Mouse (Mus musculus) E14TG2a.4 (cell line): ENCODE data around the gene Prcp.

Experiments
- H3K27me3 ChIP-seq: 2 replicates; pipeline ENCODE4 v1.6.1; 2014; ENCODE audit warnings: low read length, control low read depth; ENCODE audit not compliant: insufficient read depth
- H3K36me3 ChIP-seq: 2 replicates; pipeline ENCODE4 v1.6.1; 2014; ENCODE audit warnings: low read length, control low read depth; ENCODE audit not compliant: insufficient read depth
- H3K4me1 ChIP-seq: replicated peaks from 2 replicates; pipeline ENCODE4 v1.6.1; 2014; ENCODE audit warnings: low read depth, low read length, control low read depth
- H3K4me3 ChIP-seq: replicated peaks from 2 replicates; pipeline ENCODE4 v1.5.1; 2014; ENCODE audit warnings: mild to moderate bottlenecking, low read length
- H3K9me3 ChIP-seq: 2 replicates; pipeline ENCODE4 v1.6.1; 2014; ENCODE audit warnings: low read length, control low read depth
- CTCF ChIP-seq: conservative IDR thresholded peaks from 2 replicates; pipeline ENCODE4 v1.5.1; 2014; ENCODE audit warnings: low read length
- NANOG ChIP-seq: IDR thresholded peaks from 2 replicates; pipeline ENCODE4 v1.6.1; 2014; ENCODE audit warnings: borderline replicate concordance, low read length, mixed read lengths
- POU5F1 ChIP-seq: IDR thresholded peaks from 2 replicates; pipeline ENCODE4 v1.6.1; 2014; ENCODE audit warnings: low read length, borderline replicate concordance

The Prcp gene

DNA sequence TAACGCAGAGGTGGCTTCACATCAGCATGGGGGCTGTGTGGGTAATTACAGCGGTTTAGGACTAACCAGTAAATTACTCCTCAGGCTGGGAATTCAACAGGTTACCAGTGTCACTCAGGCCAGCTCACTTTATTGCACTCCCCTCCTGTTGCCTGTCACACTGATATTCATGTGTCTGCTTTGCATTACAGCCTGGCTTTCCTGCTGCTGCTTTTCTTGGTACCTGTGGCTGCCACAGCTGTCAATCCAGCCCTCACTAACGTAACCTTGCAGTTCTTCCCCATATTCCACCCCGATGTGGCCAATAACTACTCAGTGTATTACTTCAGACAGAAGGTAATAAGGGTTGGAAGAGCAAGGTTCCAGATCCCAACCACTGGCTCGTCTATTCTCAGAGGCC lies 65.5 kb downstream of the Prcp start:
- Histone ChIP-seq H3K36me3 (no peaks in the 10 kb centered on the region), H3K4me3 (no peak overlapping the region), H3K27me3 (peaks cover 4% of the 10 kb centered on the region; the same call in 1 of the 2 replicates), H3K9me3 (no peaks in the 10 kb centered on the region), H3K4me1 (no peaks in the 10 kb centered on the region)
- TF ChIP-seq CTCF (no peak), POU5F1 (no peak), NANOG (no peak)

DNA sequence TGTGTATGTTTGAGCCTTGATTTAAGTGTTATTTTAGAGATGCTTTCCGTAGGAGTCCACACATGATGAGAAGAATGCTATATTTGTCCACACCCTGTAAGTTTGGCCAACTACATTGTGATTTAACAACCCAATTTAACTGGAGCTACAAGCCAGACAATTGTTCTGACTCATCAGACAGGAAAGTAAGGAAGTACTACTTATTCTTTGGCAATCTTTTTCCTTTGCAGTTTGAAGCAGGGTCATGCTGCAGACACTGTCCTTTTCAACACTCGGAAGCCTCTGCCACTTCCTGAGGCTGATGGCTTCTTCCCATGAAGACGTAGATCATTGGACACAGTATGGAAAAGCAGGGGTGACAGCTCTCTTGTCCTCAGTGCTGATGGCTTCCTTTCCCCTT lies 76.5 kb downstream of the Prcp start:
- TF ChIP-seq NANOG (no peak), POU5F1 (no peak), CTCF (no peak)
- Histone ChIP-seq H3K4me3 (no peak overlapping the region), H3K36me3 (no peaks in the 10 kb centered on the region), H3K9me3 (no peaks in the 10 kb centered on the region), H3K27me3 (no peaks in the 10 kb centered on the region), H3K4me1 (no peaks in the 10 kb centered on the region)

DNA sequence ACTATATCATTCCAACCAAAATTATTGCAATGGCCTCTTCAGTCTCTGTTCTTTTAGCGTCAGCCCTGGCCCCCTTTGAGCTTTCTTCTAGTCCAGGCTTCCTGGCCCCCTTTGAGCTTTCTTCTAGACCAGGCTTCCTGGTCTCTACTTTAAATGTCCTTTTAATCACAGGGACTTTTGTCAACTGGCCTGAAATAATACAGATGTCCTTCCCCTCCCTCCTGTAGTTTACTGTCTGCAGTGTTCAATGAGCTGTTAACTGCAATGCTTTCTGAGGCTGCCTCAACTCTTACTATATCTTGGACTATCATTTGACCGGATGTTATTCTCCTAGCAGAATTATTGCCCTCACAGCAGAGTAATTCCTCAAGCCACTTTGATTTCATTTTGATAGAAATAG lies 77.9 kb downstream of the Prcp start:
- H3K27me3 ChIP-seq, result no peaks in the 10 kb centered on the region
- TF ChIP-seq POU5F1 (no peak), NANOG (no peak)

DNA sequence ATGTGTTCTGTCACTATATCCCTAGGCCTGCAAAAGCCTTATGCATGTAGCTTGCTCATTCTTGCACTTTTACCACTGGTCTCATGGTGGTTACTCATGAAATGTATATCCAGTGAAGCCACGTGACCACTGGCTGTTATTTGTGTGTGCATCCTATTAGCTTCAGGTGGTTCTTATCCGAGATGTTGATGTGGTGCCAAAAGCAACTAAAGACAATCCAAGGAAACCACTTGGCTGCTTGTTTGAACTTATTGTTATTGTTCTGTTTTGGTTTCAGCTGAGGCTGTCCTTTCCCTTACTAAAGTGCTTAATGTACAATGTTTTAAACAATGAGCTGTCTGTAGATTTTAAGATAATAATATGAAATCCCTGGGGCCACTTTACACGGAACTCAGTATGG lies 85.5 kb downstream of the Prcp start:
- no peaks in the 10 kb centered on the region for H3K36me3 ChIP-seq
- TF ChIP-seq CTCF, result no peak
- no peak for TF ChIP-seq POU5F1
- no peak for TF ChIP-seq NANOG
- H3K9me3 ChIP-seq, result no peaks in the 10 kb centered on the region
- no peak overlapping the region for H3K4me3 ChIP-seq
- no peaks in the 10 kb centered on the region for H3K27me3 ChIP-seq
- no peaks in the 10 kb centered on the region for H3K4me1 ChIP-seq

More for the DNA sequence above, 77.9 kb downstream of the Prcp start:
- H3K9me3 ChIP-seq, result no peaks in the 10 kb centered on the region
- H3K36me3 ChIP-seq, result no peaks in the 10 kb centered on the region
- no peaks in the 10 kb centered on the region for H3K4me1 ChIP-seq
- H3K4me3 ChIP-seq, result no peak overlapping the region

DNA sequence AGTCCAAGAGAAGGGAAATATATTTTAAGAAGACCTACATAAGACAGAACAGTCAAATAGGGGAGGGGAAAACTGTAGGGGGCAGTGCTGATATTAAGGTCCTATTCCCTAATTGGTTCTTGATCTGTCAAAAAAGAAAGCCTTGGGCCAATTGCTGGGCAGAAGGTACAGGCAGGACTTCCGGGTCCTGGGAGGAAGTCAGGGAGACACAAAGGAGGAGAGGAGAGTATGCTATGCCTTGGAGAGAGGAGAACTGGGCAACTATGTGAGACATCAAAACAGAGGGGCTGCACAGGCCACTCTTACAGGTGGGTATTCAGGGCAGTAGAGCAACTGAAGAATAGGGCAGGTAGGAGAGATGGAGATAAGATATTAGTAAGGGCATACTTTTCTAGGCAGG lies 87.6 kb downstream of the Prcp start:
- no peak for TF ChIP-seq CTCF
- no peak for TF ChIP-seq POU5F1
- no peak for TF ChIP-seq NANOG
- Histone ChIP-seq H3K4me1 (no peaks in the 10 kb centered on the region), H3K9me3 (no peaks in the 10 kb centered on the region), H3K36me3 (no peaks in the 10 kb centered on the region), H3K27me3 (0 out of 2 replicates have a peak, but pooled peaks cover 2% of the 10 kb centered on the region), H3K4me3 (no peak overlapping the region)

DNA sequence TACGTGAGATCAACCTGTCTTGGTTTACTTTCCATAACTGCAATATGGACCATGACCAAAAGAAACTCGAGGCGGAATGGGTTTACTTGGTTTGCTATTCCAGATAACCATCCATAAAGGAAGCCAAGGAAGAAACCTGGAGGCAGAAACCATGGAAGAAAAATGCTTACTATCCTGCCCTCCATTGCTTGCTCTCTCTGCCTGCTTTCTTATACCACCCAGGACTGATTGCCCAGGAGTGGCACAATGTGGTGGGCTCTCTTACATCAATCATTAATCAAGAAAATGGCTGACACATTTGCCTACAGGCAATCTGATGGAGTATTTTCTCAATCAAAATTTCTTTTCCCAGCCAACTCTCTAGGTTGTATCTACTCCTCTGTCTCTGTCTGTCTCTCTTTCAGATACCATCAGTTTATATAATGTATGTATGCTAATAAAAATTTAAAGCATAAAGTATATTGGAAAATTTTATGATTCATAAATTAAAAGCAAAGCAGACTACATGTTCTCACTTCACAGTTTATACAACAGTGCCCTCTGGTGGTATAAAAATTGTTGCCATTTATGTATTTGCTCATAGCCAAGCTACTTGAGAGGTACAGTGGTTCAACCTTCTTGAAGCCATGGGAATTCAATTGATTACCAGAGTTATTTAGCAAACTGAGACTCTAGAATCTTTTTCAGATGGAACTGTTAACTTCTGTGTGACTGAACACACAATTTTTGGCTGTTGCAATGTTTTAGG lies 90.7 kb downstream of the Prcp start:
- H3K4me3 ChIP-seq, result no peak overlapping the region
- no peaks in the 10 kb centered on the region for H3K36me3 ChIP-seq
- no peaks in the 10 kb centered on the region for H3K4me1 ChIP-seq
- no peaks in the 10 kb centered on the region for H3K9me3 ChIP-seq
- 0 out of 2 replicates have a peak, but pooled peaks cover 2% of the 10 kb centered on the region for H3K27me3 ChIP-seq
- TF ChIP-seq POU5F1 (no peak), CTCF (peak; percentile 28; the same call in 1 of the 2 replicates)

DNA sequence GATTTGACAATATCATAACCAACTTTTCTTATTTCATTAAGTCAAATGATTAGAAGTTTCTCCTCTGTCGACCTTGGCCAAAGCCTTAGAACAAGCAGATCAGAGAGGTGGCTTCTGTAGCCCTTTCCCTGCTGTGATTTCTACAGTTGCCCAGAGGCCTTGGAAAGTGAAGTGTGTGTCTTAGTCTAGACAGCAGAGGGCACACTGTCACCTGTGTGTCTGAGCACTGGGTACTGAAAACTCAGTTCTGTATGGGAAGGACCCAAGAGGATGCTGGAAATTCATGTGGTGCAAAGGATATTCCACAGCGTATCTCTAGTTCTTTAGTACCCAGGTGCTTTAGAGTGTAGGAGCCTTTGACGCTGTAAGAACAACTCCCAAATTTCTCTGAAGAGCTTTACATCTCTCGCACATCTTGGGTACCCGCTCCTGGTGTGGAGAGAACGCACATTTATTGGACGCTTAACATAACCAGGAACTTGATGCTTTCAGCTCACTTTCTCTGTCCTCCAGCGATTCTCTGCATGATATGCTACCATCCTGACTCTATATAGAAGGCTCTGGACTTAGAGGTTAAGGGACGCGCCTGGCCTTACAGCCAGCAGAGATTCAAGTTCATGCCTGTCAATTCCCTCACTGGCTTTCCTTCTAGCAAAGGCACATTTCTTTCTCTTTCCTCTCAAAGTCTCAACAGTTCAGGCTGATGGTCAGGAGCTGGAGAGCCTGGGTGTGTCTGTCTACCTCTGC lies 93.3 kb downstream of the Prcp start:
- Histone ChIP-seq H3K36me3 (no peaks in the 10 kb centered on the region), H3K4me1 (no peaks in the 10 kb centered on the region), H3K27me3 (0 out of 2 replicates have a peak, but pooled peaks cover 2% of the 10 kb centered on the region), H3K4me3 (no peak overlapping the region), H3K9me3 (no peaks in the 10 kb centered on the region)
- TF ChIP-seq CTCF (no peak), POU5F1 (no peak), NANOG (no peak)

DNA sequence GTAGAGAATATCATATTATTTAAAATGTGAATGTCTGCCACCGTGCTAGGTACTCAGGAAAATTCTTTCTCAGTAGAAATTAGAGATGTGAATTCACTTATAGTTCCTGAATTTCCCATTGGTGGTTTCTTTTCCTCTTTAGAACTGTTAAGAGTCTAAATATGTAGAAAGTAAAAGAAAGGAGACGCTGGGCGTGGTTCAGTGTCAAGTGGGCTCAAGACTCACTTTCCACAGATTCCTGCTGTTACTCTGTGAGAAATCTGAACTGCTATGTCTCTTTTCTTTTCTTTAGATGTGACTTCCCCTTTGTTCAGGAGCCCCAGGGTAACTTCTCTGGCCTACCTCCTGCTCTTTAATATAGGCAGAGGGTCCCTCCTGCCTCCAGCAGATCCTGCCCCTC lies 103.2 kb downstream of the Prcp start:
- Histone ChIP-seq H3K9me3 (no peaks in the 10 kb centered on the region), H3K27me3 (0 out of 2 replicates have a peak, but pooled peaks cover 2% of the 10 kb centered on the region), H3K36me3 (no peaks in the 10 kb centered on the region), H3K4me3 (no peak overlapping the region), H3K4me1 (no peaks in the 10 kb centered on the region)
- TF ChIP-seq CTCF (no peak), NANOG (no peak), POU5F1 (no peak)
